Comparison of ENCODE assay signal across 8 mouse cellular contexts in genomic region chr12:55499031-55499430, GRCm38 (mm10). TPM values are rescaled to one million over a fixed set of nuclear protein-coding genes. Genes with fewer than 3 reads are reported as not detected.
DNase-seq lines count a peak whose midpoint lies in the region; ATAC-seq lines count a peak whose summit lies in the region.

No protein-coding gene starts in this region.

- no peaks in the 10 kb centered on the region for H3K36me3 ChIP-seq in hindbrain, embryonic 15.5 days

- WGBS in hindbrain, embryonic 15.5 days = 1% methylated on average over 10 of the region's 10 CpGs

- peak; percentile 81 for ATAC-seq in hindbrain, embryonic 15.5 days (ENCODE audit: low FRiP score, low read depth)

- no peak overlapping the region for H3K27ac ChIP-seq in hindbrain, embryonic 15.5 days (replicated peaks)

- no peak overlapping the region for H3K4me3 ChIP-seq in hindbrain, embryonic 15.5 days

- H3K27me3 ChIP-seq in hindbrain, embryonic 15.5 days = no peaks in the 10 kb centered on the region

- H3K4me1 ChIP-seq in hindbrain, embryonic 15.5 days (replicated peaks) = peaks cover 8% of the 10 kb centered on the region; the same call in 1 of the 2 replicates

- H3K9me3 ChIP-seq in hindbrain, embryonic 15.5 days = no peaks in the 10 kb centered on the region

- H3K9ac ChIP-seq in hindbrain, embryonic 15.5 days = no peak overlapping the region

- H3K4me2 ChIP-seq in hindbrain, embryonic 15.5 days = peak overlapping the region; percentile 37; the same call in 1 of the 2 replicates

- DNase-seq in ZHBTc4 (ENCODE audit: low read depth, low spot score) = peak; percentile 91
- peak; percentile 70 for DNase-seq in cerebellum, adult 9-11 months
- peak; percentile 66 to 96 for DNase-seq in frontal cortex, adult 2 months (ENCODE audit: extremely low spot score in 1 of 2, low spot score in 1 of 2)
- peak; percentile 57 for DNase-seq in left cerebral cortex, adult 11 months (ENCODE audit: low spot score)
- peak; percentile 67 to 87 for DNase-seq in lung, postnatal 4 days
- DNase-seq in right cerebral cortex, adult 2 months (ENCODE audit: low spot score in 2 of 2) = peak; percentile 82 to 90
- peak; percentile 75 to 76 for DNase-seq in urinary bladder, postnatal 36 days (ENCODE audit: low spot score in 2 of 2)

RNA-seq across cellular contexts. Expression of gene Nfkbia, which starts 6.6 kb away (rescaled TPM):
- polyA plus RNA-seq in frontal cortex, adult 2 months (2012; rRNA removed) = 36.4 and 41.8 TPM in 2 replicates
- 61.6 and 62.6 TPM in 2 replicates for polyA plus RNA-seq in hindbrain, embryonic 15.5 days (2015; fragmentation: Nextera tagmentation; extraction: Ambion mirVana)
